Mouse (Mus musculus) intestine, embryonic 15.5 days (tissue): ENCODE measurements around the gene Gpr89. TPM values are rescaled to one million over a fixed set of nuclear protein-coding genes. Genes with fewer than 3 reads are reported as not detected.

ENCODE experiments used
- ATAC-seq: fragments of 200-750 bp; cut with Nextera tagmentation; 2 replicates; pipeline ENCODE4 v1.8.0; 2017; ENCODE audit warnings: moderate TSS enrichment, moderate library complexity
- H3K27ac ChIP-seq: fragments of 300-500 bp; sonication (generic); 2 replicates; pipeline ENCODE4 v1.5.1; 2015; ENCODE audit warnings: mild to moderate bottlenecking, inconsistent platforms
- H3K27me3 ChIP-seq: fragments of 300-500 bp; sonication (generic); replicated peaks from 2 replicates; pipeline ENCODE4 v1.6.1; 2015; ENCODE audit warnings: inconsistent platforms
- H3K36me3 ChIP-seq: fragments of 300-500 bp; sonication (generic); 2 replicates; pipeline ENCODE4 v1.6.1; 2015; ENCODE audit warnings: inconsistent platforms
- H3K4me1 ChIP-seq: fragments of 300-500 bp; sonication (generic); replicated peaks from 2 replicates; pipeline ENCODE4 v1.6.1; 2015; ENCODE audit warnings: inconsistent platforms
- H3K4me2 ChIP-seq: fragments of 300-500 bp; sonication (generic); replicated peaks from 2 replicates; pipeline ENCODE4 v1.6.1; 2015; ENCODE audit warnings: mild to moderate bottlenecking, inconsistent platforms
- H3K4me3 ChIP-seq: fragments of 300-500 bp; sonication (generic); replicated peaks from 2 replicates; pipeline ENCODE4 v1.5.1; 2015; ENCODE audit warnings: inconsistent platforms
- H3K9ac ChIP-seq: fragments of 300-500 bp; sonication (generic); 2 replicates; pipeline ENCODE4 v1.6.1; 2015; ENCODE audit warnings: inconsistent platforms
- H3K9me3 ChIP-seq: fragments of 300-500 bp; sonication (generic); 2 replicates; pipeline ENCODE4 v1.6.1; 2016; ENCODE audit warnings: inconsistent platforms
- WGBS: fragments of 180-500 bp; shearing (Covaris S2); methylation state at CpG from one replicate; pipeline ENCODE4 v1.1.7; 2015; 5-methylcytosine and 5-hydroxymethylcytosine counted together
- polyA plus RNA-seq: library from polyadenylated mRNA; unstranded; fragments of >200 nt; fragmentation: Nextera tagmentation; extraction: Ambion mirVana; gene quantifications from 2 replicates; pipeline ENCODE4 v1.2.1, GENCODE M21; 2015

The Gpr89 gene
- polyA plus RNA-seq, 1 experiment from 2014 or later = 74.3 TPM

DNA sequence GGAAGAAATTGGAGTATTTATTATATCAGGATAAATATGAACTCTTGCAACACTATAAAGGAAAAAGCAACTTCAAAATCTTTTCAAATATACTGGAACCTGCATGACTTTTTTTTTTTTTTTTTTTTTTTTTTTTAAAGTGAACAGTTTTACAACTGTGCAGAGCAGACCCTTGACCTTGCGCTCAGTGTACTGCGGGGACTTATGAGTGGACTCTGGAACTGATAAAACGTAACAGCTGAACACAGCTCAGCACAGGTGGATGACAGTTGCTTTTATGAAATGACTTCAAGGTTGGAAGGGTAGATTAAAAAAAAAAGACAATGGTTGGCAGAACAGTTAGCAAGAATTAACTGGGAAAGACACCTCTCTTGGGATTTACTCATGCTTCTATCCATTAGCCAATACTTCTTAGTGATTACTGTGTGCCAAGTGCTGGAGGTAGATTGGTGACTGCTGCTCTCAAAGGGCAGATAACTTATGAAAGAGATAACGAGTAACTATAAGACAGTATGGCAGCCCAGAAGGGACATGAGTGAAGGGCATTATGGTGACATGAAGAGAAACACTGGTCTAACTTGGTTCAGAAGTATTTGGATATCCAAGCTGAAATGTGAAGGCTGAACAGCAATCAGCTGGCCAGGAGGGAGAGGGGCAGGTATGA lies 2.7 kb downstream of the Gpr89 start:
- WGBS = 56% methylated on average over 4 of the region's 4 CpGs
- H3K4me3 ChIP-seq = no peak overlapping the region
- no peak overlapping the region for H3K4me2 ChIP-seq
- H3K27ac ChIP-seq = peak overlapping the region; percentile 49; the same call in 1 of the 2 replicates
- peak; percentile 88 for ATAC-seq
- H3K9me3 ChIP-seq = no peaks in the 10 kb centered on the region
- no peaks in the 10 kb centered on the region for H3K27me3 ChIP-seq
- no peaks in the 10 kb centered on the region; the same call in 1 of the 2 replicates for H3K4me1 ChIP-seq
- H3K36me3 ChIP-seq = no peaks in the 10 kb centered on the region
- no peak overlapping the region for H3K9ac ChIP-seq

DNA sequence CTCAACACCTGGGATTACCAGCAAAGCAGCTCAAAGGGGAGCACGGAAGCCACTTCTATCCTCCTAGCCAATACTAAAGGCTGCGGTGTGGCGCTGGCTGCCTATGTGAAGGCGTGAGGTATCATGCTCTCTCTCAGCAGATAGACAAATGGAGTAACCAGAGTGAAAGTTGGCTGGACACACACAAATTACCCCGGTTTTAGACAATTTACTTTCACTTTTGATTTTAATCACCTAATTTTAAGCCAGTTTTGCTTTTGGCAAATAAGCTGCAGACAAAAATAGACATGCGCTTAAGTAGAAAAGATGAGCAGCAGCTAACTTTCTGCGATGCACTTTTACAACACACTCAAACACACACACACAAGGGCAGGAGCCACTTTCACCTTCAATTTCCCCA lies 21.5 kb downstream of the Gpr89 start:
- ATAC-seq = no peak
- WGBS = 92% methylated on average over 7 of the region's 7 CpGs
- no peaks in the 10 kb centered on the region for H3K9me3 ChIP-seq
- no peak overlapping the region for H3K4me2 ChIP-seq
- no peak overlapping the region for H3K27ac ChIP-seq
- no peak overlapping the region for H3K4me3 ChIP-seq
- no peaks in the 10 kb centered on the region for H3K4me1 ChIP-seq
- H3K9ac ChIP-seq = no peak overlapping the region
- H3K36me3 ChIP-seq = peaks cover 15% of the 10 kb centered on the region; the same call in 1 of the 2 replicates
- no peaks in the 10 kb centered on the region for H3K27me3 ChIP-seq

DNA sequence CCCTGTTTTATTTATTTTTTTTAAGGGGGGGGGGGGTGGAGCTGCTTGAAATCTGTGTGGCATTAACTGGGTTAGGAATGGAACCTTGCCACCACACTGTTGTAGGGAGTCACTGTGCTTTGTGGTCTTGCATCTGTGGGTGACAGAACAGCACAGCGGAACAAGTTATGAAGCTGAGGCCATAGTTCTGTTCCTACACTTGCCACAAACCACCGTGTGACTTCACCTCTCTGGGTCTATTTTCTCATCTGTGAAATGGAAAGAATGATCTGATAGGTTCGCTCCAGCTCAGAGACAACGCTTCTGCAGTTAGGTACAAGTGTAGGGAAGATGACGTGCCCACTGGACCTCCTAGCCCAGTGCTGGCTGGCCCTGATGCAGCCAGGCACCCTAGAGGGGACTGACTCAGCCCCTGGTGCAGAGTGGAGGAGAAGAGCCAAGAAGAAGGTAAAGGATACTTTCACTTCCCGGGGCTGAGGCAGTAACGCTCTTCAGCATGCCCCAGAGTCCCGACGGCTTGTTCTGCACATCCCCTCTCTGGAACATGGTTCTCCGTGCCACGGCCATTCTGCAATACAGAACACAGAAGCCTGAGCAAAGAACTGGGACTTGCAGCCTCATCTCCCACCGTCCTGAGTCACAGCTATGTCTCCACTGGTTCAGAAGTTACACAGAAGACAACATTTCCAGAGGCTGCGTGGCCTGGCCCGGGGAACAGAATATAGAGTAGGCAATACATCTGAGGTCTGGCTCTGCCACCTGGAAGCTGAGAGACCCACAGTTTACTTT lies 22.9 kb downstream of the Gpr89 start:
- Histone ChIP-seq H3K27me3 (no peaks in the 10 kb centered on the region), H3K4me3 (no peak overlapping the region), H3K27ac (no peak overlapping the region), H3K4me1 (no peaks in the 10 kb centered on the region), H3K9me3 (no peaks in the 10 kb centered on the region), H3K36me3 (peaks cover 15% of the 10 kb centered on the region; the same call in 1 of the 2 replicates), H3K9ac (no peak overlapping the region), H3K4me2 (no peak overlapping the region)
- whole genome bisulfite sequencing = 94% methylated on average over 14 of the region's 14 CpGs
- no peak for ATAC-seq

DNA sequence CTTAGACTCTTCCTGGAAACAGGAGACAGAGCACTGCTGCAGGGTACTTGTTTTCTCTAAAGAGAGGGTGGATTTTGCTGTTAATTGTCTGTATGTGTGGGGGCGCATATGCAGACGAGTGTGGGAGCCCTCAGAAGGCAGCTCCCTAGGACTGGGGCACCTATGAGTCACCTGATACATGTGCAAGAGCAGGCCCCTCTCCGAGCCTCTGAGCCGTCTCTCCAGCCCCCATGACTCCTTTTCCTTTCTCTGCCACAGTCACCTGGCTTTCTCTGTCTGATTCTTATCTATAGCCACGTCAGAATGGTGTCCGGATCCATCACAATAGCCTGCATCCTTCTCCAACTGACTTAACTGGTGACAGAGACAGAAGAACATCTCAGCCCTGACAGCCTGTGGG lies 23.6 kb downstream of the Gpr89 start:
- Histone ChIP-seq H3K9ac (no peak overlapping the region), H3K27me3 (no peaks in the 10 kb centered on the region), H3K4me3 (no peak overlapping the region), H3K36me3 (peaks cover 12% of the 10 kb centered on the region; the same call in 1 of the 2 replicates), H3K4me2 (no peak overlapping the region), H3K27ac (no peak overlapping the region), H3K9me3 (no peaks in the 10 kb centered on the region), H3K4me1 (no peaks in the 10 kb centered on the region)
- WGBS = 92% methylated on average over 6 of the region's 6 CpGs
- ATAC-seq = no peak

DNA sequence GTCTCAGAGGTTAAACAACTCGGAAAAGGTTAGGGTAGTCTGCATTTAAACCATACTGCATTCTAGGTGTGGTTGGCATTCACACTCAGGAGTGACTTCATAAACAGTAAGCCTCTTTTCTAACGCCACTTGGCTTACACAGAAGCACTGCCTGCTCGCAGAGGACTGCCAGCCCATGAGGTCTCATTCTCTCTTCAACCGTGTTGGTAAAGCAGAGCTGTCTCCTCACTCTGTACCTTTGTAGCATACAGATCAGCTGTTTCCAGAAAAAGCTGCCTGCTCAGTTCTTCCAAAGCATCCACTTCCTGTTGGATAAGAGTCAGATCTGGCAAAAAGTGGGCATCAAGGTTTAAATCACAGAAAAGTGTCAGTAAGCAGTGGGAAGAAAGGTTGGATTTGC lies 24.8 kb downstream of the Gpr89 start:
- Histone ChIP-seq H3K36me3 (peaks cover 12% of the 10 kb centered on the region; the same call in 1 of the 2 replicates), H3K27ac (no peak overlapping the region), H3K4me2 (no peak overlapping the region), H3K9me3 (no peaks in the 10 kb centered on the region), H3K4me3 (no peak overlapping the region), H3K27me3 (no peaks in the 10 kb centered on the region), H3K9ac (no peak overlapping the region), H3K4me1 (no peaks in the 10 kb centered on the region)
- WGBS = 84% methylated on average over 4 of the region's 4 CpGs
- no peak for ATAC-seq

DNA sequence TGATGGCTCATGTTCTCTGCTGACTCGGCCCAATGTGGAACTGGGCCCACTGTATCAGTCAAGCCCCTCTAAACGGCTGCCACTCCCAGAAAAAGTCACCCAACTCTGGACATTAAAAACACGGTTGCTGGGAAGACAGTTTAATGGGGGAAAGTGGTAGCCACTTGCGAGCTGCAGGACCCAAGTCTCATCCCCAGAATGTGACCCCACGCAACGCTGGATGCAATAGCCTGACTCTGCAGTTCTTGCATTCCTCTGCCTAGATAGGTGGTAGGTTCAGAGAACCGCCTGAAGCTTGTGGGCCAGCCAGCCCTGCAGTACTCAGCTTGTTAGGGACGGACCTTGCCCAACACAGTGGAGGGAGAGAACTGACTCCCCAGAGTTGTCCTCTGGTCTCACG lies 25.6 kb downstream of the Gpr89 start:
- no peak for ATAC-seq
- Histone ChIP-seq H3K4me2 (no peak overlapping the region), H3K27me3 (no peaks in the 10 kb centered on the region), H3K27ac (no peak overlapping the region), H3K4me3 (no peak overlapping the region), H3K4me1 (0 out of 2 replicates have a peak, but pooled peaks cover 3% of the 10 kb centered on the region), H3K36me3 (peaks cover 12% of the 10 kb centered on the region; the same call in 1 of the 2 replicates), H3K9me3 (no peaks in the 10 kb centered on the region), H3K9ac (no peak overlapping the region)
- WGBS = 85% methylated on average over 9 of the region's 9 CpGs

DNA sequence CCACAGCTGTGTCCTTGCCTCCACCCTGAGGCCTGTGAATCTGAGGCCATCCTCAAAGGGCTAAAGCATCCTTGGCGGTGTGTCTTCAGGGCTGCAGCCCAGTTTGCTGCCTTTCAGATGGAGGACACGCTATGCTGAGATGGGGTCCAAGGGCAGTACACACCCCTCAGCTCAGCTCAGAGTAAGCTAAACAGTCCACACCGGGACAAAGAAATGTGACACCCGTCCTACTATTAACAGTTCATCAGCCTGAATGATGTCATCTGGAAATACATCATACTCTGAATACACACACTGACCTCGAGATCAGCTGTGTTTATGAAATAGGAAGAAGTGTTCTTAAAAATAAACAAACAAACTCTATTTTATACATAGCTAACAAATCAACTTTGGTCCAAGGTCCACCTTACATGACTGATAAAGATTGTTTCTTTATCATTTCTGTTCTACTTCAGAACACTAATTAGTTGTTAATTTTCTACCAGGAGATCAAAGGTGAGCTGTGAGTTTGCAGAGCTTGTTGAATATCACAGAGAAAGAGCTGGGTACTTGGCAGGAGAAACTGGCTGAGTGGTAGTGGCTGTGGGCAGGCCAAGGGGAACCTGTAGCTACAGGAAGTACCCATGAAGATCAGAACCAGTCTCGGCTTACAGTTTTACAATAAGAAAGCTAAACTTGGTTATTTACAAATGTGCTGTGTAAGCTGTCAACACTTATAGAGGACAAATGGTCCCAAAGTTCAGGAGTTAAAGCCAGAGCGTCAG lies 30.2 kb downstream of the Gpr89 start:
- no peaks in the 10 kb centered on the region for H3K9me3 ChIP-seq
- no peak overlapping the region for H3K4me2 ChIP-seq
- no peaks in the 10 kb centered on the region for H3K27me3 ChIP-seq
- no peak overlapping the region for H3K4me3 ChIP-seq
- H3K9ac ChIP-seq = no peak overlapping the region
- H3K36me3 ChIP-seq = peaks cover 21% of the 10 kb centered on the region
- H3K4me1 ChIP-seq = 0 out of 2 replicates have a peak, but pooled peaks cover 3% of the 10 kb centered on the region
- peak; percentile 93 for ATAC-seq
- 43% methylated on average over 7 of the region's 7 CpGs for WGBS
- H3K27ac ChIP-seq = peak overlapping the region; percentile 73

DNA sequence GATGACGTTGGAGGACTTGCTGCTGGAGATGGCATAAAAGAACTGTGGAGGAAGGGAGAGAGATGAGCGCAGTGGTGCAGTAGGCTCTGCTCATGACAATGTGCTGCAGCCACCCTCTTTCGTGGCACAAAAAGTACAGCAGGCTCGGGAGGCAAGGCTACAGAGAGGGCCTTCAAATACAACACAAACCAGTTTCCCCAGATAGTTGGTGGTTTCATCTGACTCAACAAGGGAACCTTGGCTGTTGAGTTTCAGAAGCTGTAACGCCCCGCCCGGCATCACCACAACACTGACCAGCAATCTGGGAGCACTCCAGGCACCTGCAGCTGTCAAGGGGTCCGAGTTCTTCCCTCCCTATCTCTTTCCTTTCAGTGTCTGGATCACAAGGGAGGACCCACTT lies 32.6 kb downstream of the Gpr89 start:
- Histone ChIP-seq H3K27me3 (no peaks in the 10 kb centered on the region), H3K4me1 (0 out of 2 replicates have a peak, but pooled peaks cover 3% of the 10 kb centered on the region), H3K9me3 (no peaks in the 10 kb centered on the region), H3K4me3 (no peak overlapping the region), H3K9ac (no peak overlapping the region), H3K4me2 (no peak overlapping the region), H3K36me3 (peaks cover 27% of the 10 kb centered on the region), H3K27ac (no peak overlapping the region)
- 95% methylated on average over 8 of the region's 8 CpGs for WGBS
- no peak for ATAC-seq

DNA sequence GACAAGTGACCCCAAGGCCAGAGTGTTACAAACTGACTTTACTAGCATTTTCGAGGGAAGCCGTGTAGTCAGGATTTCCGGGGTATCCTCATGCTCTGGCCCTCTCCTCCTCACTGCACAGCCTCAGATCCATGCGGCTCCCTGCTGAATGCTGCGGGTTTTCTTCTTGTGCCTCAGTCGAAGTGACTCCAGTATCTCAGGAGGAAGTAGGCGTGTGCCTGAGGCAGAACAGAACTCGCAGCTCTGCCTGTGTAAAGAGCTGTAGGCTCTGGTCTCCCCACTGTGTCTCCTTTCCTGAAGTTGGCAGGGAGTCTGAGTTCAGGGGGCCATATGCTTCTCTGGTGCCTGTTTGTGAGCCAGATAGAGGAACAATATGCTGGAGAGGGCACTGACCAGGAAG lies 34.1 kb downstream of the Gpr89 start:
- Histone ChIP-seq H3K4me3 (no peak overlapping the region), H3K9ac (no peak overlapping the region), H3K27me3 (no peaks in the 10 kb centered on the region), H3K4me2 (no peak overlapping the region), H3K36me3 (peaks cover 27% of the 10 kb centered on the region), H3K9me3 (no peaks in the 10 kb centered on the region), H3K4me1 (0 out of 2 replicates have a peak, but pooled peaks cover 3% of the 10 kb centered on the region), H3K27ac (no peak overlapping the region)
- ATAC-seq = no peak
- WGBS = 88% methylated on average over 8 of the region's 8 CpGs

DNA sequence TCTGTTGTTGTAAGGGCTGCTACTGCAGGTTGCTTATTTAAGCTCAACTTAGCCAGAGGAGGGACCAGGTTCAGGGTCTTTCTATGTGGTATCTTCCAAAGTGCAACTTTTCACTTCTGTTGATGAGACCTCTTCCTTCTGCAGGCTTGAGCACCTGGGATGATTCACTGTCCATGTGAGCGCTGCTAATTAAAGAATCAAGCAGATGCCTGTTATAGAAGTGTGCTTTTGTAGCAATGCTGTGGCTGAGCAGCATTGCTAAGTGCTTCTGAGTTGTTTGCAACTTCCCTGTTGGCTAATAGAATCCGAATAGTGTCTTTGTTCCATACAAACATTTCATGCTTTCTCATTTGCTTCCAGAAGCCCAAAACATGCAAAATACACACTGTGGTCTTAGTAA lies 34.9 kb downstream of the Gpr89 start:
- Histone ChIP-seq H3K4me3 (no peak overlapping the region), H3K4me2 (no peak overlapping the region), H3K27me3 (no peaks in the 10 kb centered on the region), H3K36me3 (peaks cover 27% of the 10 kb centered on the region), H3K27ac (no peak overlapping the region), H3K4me1 (0 out of 2 replicates have a peak, but pooled peaks cover 3% of the 10 kb centered on the region), H3K9ac (no peak overlapping the region), H3K9me3 (no peaks in the 10 kb centered on the region)
- no peak for ATAC-seq
- 94% methylated on average over 2 of the region's 2 CpGs for WGBS

DNA sequence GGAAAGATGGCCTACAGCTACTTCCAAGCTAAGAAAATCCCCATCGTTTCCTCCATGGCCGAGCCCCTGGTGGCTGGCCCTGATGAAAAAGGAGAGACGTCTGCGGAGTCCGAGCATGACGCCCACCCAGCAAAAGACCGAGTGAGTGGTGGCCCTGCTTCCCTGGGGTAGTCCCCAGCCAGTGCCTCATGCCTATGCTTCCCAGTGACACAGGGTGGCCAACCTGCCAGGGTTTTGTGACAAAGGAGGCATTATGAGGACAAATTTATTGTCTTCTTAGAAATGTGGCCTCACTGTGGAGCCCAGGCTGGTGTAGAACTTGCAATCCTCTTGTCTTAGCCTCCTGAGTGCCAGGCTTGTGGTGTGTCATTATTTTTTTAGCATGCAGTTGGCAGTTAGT lies 36.1 kb downstream of the Gpr89 start:
- no peak overlapping the region for H3K9ac ChIP-seq
- peaks cover 27% of the 10 kb centered on the region for H3K36me3 ChIP-seq
- 93% methylated on average over 7 of the region's 7 CpGs for WGBS
- H3K4me1 ChIP-seq = no peaks in the 10 kb centered on the region
- no peaks in the 10 kb centered on the region for H3K27me3 ChIP-seq
- no peak for ATAC-seq
- H3K9me3 ChIP-seq = no peaks in the 10 kb centered on the region
- H3K27ac ChIP-seq = no peak overlapping the region
- no peak overlapping the region for H3K4me2 ChIP-seq
- H3K4me3 ChIP-seq = no peak overlapping the region

DNA sequence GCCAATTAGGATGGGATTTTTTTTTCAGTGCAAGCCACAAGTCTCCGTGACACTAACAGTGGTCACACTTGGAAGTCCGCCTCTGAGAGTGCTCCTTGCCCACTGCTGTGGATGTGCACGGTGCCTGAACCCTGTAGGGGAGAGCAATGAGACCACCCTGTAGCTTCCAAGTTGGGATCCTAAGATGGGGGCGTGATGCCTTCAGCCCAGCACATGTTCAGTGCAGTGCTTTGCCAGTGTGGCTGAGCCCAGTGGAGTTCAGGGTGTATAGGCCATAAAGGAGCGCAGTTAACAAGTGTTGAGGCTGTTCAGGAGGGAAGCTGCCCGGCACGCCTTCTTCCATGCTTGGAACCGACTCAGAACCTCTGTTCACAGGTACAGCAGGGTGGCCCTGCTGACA lies 36.6 kb downstream of the Gpr89 start:
- H3K9me3 ChIP-seq = no peaks in the 10 kb centered on the region
- no peak for ATAC-seq
- 92% methylated on average over 8 of the region's 8 CpGs for whole genome bisulfite sequencing
- peaks cover 24% of the 10 kb centered on the region for H3K36me3 ChIP-seq
- H3K4me2 ChIP-seq = no peak overlapping the region
- H3K9ac ChIP-seq = no peak overlapping the region
- H3K4me3 ChIP-seq = no peak overlapping the region
- no peak overlapping the region for H3K27ac ChIP-seq
- H3K4me1 ChIP-seq = no peaks in the 10 kb centered on the region
- H3K27me3 ChIP-seq = no peaks in the 10 kb centered on the region
